In the genomic region with DNA sequence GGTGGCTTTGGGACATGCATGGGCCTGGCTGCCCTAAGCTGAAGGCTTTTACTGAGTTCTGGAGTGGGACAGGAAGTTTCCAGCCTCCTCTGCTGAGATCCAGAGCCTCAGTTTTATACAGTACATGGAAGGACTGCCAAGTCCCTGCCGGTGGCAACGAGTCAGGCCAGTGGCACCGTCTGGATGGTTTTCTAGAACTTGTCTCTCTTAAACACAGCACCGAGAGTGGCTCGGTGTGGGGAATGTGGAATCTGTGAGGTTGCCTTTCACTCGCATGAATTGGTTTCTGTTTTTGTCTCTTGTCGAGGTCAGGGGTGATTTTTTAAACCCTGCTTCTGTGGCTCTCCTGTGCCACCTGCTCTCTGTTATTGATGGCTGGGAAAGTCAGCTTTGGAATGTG, we compare ENCODE assay signal across 21 mouse cellular contexts. TPM values are rescaled to one million over a fixed set of nuclear protein-coding genes. Genes with fewer than 3 reads are reported as not detected.
A peak's percentile ranks its signal among the peaks of the same experiment; 100 is the strongest.
DNase-seq lines count a peak whose midpoint lies in the region; ATAC-seq and TF ChIP-seq lines count a peak whose summit lies in the region.
"Had no signal": no experiment of that assay in that cellular context is flagged by ENCODE, and none has a peak within 500 bp of the region (broad histone marks: within the 10 kb centered on the region; RNA-seq: fewer than 3 reads in every experiment).

No protein-coding gene starts in this region.

- no peak for TF ChIP-seq POLR2A in cortical plate, adult 2 months (IDR thresholded peaks at IDR 0.05; ENCODE audit: extremely low read depth, insufficient read depth, low read length)

- H3K4me1 ChIP-seq in cortical plate, adult 2 months (ENCODE audit: control insufficient read depth, insufficient read depth, low read length), result peaks cover 4% of the 10 kb centered on the region; the same call in 1 of the 2 replicates

- DNase-seq in layer of hippocampus, adult 2 months (ENCODE audit: low spot score in 2 of 2), result no peak
- no peak for DNase-seq in layer of hippocampus, postnatal 14 days (ENCODE audit: low spot score in 2 of 2)
- DNase-seq in right cerebral cortex, adult 2 months (ENCODE audit: low spot score in 2 of 2), result peak; percentile 31 to 51
- no peak for DNase-seq in right cerebral cortex, postnatal 4 days
- DNase-seq in cerebellum, adult 8-10 months, result peak; percentile 62
- no peak for DNase-seq in lung, adult 18-20 months
- DNase-seq: B cell, adult 2 months; gastrocnemius, adult 2 months; heart, adult 11 months; heart, postnatal 14 days; kidney, postnatal 36 days; layer of hippocampus, adult 9-11 months; midbrain, embryonic 14.5 days had no signal

- peak; percentile 23 for TF ChIP-seq CTCF in layer of hippocampus, adult 2 months (conservative IDR thresholded peaks at IDR 0.05)
- no peak for TF ChIP-seq CTCF in cortical plate, adult 2 months (IDR thresholded peaks at IDR 0.05; ENCODE audit: extremely low read depth, insufficient read depth, low read length)

- H3K4me3 ChIP-seq in layer of hippocampus, adult 2 months, result peak overlapping the region; percentile 32
- H3K4me3 ChIP-seq in cortical plate, adult 2 months (ENCODE audit: insufficient read depth, low read length), result peak overlapping the region; percentile 99
- H3K4me3 ChIP-seq: forebrain, embryonic 12.5 days; gastrocnemius, adult 2 months; heart, embryonic 12.5 days; hindbrain, embryonic 12.5 days; stomach, embryonic 15.5 days had no signal

- H3K27ac ChIP-seq in layer of hippocampus, adult 2 months, result peak overlapping the region; percentile 33; the same call in 1 of the 2 replicates
- H3K27ac ChIP-seq in cortical plate, adult 2 months (ENCODE audit: insufficient read depth, low read length), result no peak overlapping the region
- H3K27ac ChIP-seq: forebrain, embryonic 12.5 days; gastrocnemius, adult 2 months; hindbrain, embryonic 12.5 days; liver, embryonic 14.5 days; stomach, embryonic 15.5 days had no signal

- no peak for ATAC-seq in CD4-positive, CD25-positive, alpha-beta regulatory T cell, adult 4 months
- ATAC-seq: intestine, embryonic 16.5 days had no signal

RNA-seq across cellular contexts. Expression of a gene that starts 3.6 kb away (rescaled TPM):
- total RNA-seq in layer of hippocampus, adult 2 months (2021), result 100 to 1,000 TPM; 788 to 796 TPM
- 100 to 1,000 TPM; 701 to 769 TPM for total RNA-seq in layer of hippocampus, postnatal 14 days (2021)
- 767 and 768 TPM in 2 replicates for polyA plus RNA-seq in cortical plate, adult 2 months (2012; rRNA removed)
- 10 to 100 TPM; 64.4 to 70.8 TPM for polyA plus RNA-seq in CD4-positive, CD25-positive, alpha-beta regulatory T cell, adult 4 months (2017; shearing (Covaris generic))

Comparison
In these comparisons a context has a peak if more than half of its experiments do, and no peak if none do; other contexts are left out.
1. DNase-seq: peak in right cerebral cortex, adult 2 months (2 of 2) and cerebellum, adult 8-10 months (single experiment); none in layer of hippocampus, adult 2 months (0 of 2), layer of hippocampus, postnatal 14 days (0 of 2), right cerebral cortex, postnatal 4 days (single experiment) and lung, adult 18-20 months (0 of 2).